Mouse (Mus musculus) intestine, postnatal 0 days (tissue): ENCODE measurements around the gene Pak6. TPM values are rescaled to one million over a fixed set of nuclear protein-coding genes. Genes with fewer than 3 reads are reported as not detected.

Source experiments
- ATAC-seq: fragments of 200-750 bp; cut with Nextera tagmentation; 2 replicates; pipeline ENCODE4 v1.8.0; 2017; ENCODE audit warnings: mild to moderate bottlenecking, moderate TSS enrichment, moderate library complexity
- H3K27ac ChIP-seq: fragments of 300-500 bp; sonication (generic); 2 replicates; pipeline ENCODE4 v1.5.1; 2014; ENCODE audit warnings: mild to moderate bottlenecking, low read depth, low read length, moderate library complexity
- H3K27me3 ChIP-seq: fragments of 300-500 bp; sonication (generic); replicated peaks from 2 replicates; pipeline ENCODE4 v1.6.1; 2014; ENCODE audit warnings: low read length, mixed read lengths; ENCODE audit not compliant: control insufficient read depth, insufficient read depth
- H3K36me3 ChIP-seq: fragments of 300-500 bp; sonication (generic); 2 replicates; pipeline ENCODE4 v1.6.1; 2014; ENCODE audit warnings: mild to moderate bottlenecking, moderate library complexity; ENCODE audit not compliant: control insufficient read depth, insufficient read depth
- H3K4me1 ChIP-seq: fragments of 300-500 bp; sonication (generic); replicated peaks from 2 replicates; pipeline ENCODE4 v1.6.1; 2014; ENCODE audit warnings: antibody characterized with exemption, low read length, mixed read lengths; ENCODE audit not compliant: control insufficient read depth, insufficient read depth
- H3K4me2 ChIP-seq: fragments of 300-500 bp; sonication (generic); replicated peaks from 2 replicates; pipeline ENCODE4 v1.6.1; 2014; ENCODE audit warnings: low read depth, mild to moderate bottlenecking, moderate library complexity
- H3K4me3 ChIP-seq: fragments of 300-500 bp; sonication (generic); 2 replicates; pipeline ENCODE4 v1.5.1; 2014; ENCODE audit warnings: low read depth, low read length
- H3K9ac ChIP-seq: fragments of 300-500 bp; sonication (generic); 2 replicates; pipeline ENCODE4 v1.6.1; 2014; ENCODE audit warnings: mild to moderate bottlenecking, low read depth, low read length
- H3K9me3 ChIP-seq: fragments of 300-500 bp; sonication (generic); 2 replicates; pipeline ENCODE4 v1.6.1; 2016; ENCODE audit warnings: mixed run types; ENCODE audit not compliant: control insufficient read depth
- CTCF ChIP-seq: sonication (generic); IDR thresholded peaks from 2 replicates; pipeline ENCODE4 v1.5.1; 2016; ENCODE audit warnings: low read depth, mild to moderate bottlenecking, control low read depth, antibody characterized with exemption, moderate library complexity
- WGBS: fragments of 180-500 bp; shearing (Covaris S2); extraction: QIAGEN DNeasy Blood & Tissue Kit; methylation state at CpG from one replicate; pipeline ENCODE4 v1.1.7; 2014; 5-methylcytosine and 5-hydroxymethylcytosine counted together
- polyA plus RNA-seq: library from polyadenylated mRNA; unstranded; fragments of >200 nt; fragmentation: Nextera tagmentation; extraction: Ambion mirVana; gene quantifications from 2 replicates; pipeline ENCODE4 v1.2.1, GENCODE M21; 2015

The Pak6 gene
- polyA plus RNA-seq, 1 experiment from 2014 or later, result 0.90 TPM

DNA sequence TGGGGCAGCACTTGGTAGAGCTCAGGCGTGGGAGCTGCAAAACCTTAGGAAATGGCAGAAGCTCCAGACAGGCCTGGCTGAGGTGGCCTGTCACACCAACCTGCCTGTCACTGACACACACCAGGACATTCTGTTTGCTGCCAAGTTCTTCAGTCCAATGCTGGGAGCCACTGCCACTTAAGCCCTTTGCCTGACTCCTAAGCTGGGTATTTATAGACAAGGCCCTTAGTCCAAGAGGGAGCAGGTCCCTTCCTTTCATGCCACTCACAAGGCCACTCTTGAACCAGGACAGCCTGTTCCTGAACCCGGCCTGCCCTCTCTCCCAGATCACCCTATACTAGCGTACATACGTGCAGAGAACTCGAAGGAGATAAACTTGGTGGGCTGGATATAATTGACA, 53.6 kb downstream of the Pak6 start:
- no peak overlapping the region for H3K4me3 ChIP-seq
- WGBS, result 82% methylated on average over 5 of the region's 5 CpGs

DNA sequence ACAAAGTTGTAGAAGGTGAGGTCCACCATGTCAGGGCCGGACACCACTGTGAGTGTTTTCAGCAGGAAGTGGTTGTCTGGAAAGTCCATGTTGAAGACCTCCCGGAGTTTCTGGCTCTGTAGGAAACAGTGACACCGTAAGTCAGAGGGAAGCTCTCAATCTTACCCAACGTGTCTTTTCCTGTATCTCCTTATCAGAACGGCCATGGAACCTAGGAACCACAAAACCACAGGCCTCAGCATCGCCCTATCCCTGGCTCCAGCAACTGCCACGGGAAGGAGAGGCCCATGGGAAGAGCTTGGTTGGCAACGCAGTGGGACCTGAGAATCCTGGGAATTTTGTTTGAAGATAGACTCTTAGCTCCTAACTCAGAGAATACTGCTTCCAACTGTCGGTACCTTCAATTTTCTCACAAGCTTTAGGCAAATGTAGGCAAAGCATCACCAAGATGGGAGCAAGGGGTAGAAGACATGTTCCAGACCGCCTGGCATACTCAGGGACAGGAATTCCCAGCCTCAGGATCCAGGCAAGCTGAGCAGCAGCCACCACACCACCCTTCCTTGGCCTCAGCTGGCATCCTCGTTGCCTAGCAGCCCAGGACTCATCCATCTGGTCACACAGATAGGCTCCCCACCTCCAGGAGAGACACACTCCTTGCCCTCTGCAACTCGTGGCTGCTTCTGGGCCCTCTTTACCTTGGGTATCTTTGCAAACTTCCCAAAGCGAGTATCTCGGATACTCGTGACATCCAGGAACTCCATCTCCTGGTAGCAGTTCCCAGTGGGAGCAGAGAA, 60.8 kb downstream of the Pak6 start:
- Histone ChIP-seq H3K4me1 (no peaks in the 10 kb centered on the region), H3K9ac (no peak overlapping the region), H3K4me3 (no peak overlapping the region), H3K27me3 (peaks cover 7% of the 10 kb centered on the region; the same call in 1 of the 2 replicates), H3K4me2 (no peak overlapping the region), H3K9me3 (no peaks in the 10 kb centered on the region), H3K36me3 (no peaks in the 10 kb centered on the region), H3K27ac (no peak overlapping the region)
- no peak for ATAC-seq
- WGBS, result 75% methylated on average over 15 of the region's 15 CpGs
- TF ChIP-seq CTCF, result no peak

More for the DNA sequence above, 53.6 kb downstream of the Pak6 start:
- no peak overlapping the region for H3K9ac ChIP-seq
- no peak overlapping the region for H3K27ac ChIP-seq
- H3K27me3 ChIP-seq, result peaks cover 16% of the 10 kb centered on the region
- TF ChIP-seq CTCF, result no peak
- no peaks in the 10 kb centered on the region for H3K9me3 ChIP-seq
- no peaks in the 10 kb centered on the region for H3K36me3 ChIP-seq
- no peak for ATAC-seq
- no peaks in the 10 kb centered on the region for H3K4me1 ChIP-seq
- H3K4me2 ChIP-seq, result no peak overlapping the region

DNA sequence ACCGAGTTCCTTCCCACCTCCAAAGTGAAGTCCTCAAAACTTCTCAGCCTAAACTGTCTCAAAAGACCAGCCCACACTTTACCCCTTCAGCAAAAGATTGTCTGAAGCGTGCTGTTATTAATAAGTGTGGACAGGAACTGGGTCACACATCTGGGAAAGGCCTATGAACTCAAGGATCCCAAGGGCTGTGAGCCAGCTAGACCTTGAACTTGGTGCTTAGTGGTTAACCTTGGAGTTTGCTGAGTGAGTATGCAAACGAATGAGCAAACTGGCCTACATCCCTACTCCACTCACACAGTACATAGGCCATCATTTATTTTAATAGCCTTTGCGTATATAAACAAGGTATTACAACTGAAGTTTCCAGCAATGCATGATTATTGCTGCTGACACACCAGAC, 62.4 kb downstream of the Pak6 start:
- 71% methylated on average over 4 of the region's 4 CpGs for WGBS
- no peak for TF ChIP-seq CTCF
- Histone ChIP-seq H3K4me3 (no peak overlapping the region), H3K9ac (no peak overlapping the region), H3K4me1 (no peaks in the 10 kb centered on the region), H3K27me3 (peaks cover 7% of the 10 kb centered on the region; the same call in 1 of the 2 replicates), H3K36me3 (no peaks in the 10 kb centered on the region), H3K27ac (no peak overlapping the region), H3K4me2 (no peak overlapping the region), H3K9me3 (no peaks in the 10 kb centered on the region)
- no peak for ATAC-seq

DNA sequence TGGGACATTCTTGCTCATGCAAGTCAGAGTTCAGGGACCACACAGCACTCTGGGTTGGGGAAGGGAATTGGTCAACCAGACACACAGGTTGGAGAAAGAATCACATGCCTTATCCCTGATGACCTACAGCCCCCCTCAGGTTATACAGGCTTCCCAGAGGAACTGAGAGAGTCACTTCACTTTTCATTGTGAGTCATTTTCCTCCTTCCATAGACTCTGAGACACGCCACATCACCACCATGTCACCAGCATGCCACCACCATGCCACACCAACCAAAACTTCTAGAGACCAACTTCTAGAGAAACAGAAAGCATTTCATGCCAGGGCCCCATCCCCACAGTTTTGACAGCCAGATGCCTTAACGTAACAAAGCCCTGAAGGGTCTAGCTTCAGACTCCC, 63.8 kb downstream of the Pak6 start:
- Histone ChIP-seq H3K27ac (no peak overlapping the region), H3K9ac (no peak overlapping the region), H3K36me3 (no peaks in the 10 kb centered on the region), H3K27me3 (peaks cover 4% of the 10 kb centered on the region; the same call in 1 of the 2 replicates), H3K4me1 (no peaks in the 10 kb centered on the region), H3K4me2 (no peak overlapping the region), H3K9me3 (no peaks in the 10 kb centered on the region), H3K4me3 (no peak overlapping the region)
- no peak for TF ChIP-seq CTCF
- WGBS, result 93% methylated on average over 2 of the region's 2 CpGs
- ATAC-seq, result no peak

DNA sequence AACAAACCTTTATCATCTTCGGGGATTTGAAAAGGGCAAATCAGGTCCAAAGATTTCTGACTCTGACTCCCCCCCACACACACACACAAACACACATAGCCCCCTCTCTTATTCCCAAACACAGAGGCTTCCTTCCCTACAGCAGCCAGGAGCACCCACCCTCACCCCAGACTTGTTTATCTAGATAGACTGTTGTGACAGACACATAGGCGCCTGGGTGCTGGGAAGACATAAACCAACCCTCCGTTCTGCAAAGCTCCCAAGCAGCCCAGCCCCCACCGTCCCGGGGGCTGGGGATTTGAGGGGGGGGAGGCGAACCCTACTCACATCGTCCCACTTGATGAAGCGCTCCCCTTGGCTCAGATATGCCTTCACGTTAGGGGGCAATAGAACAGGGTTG, 64.8 kb downstream of the Pak6 start:
- Histone ChIP-seq H3K9ac (no peak overlapping the region), H3K27me3 (peaks cover 4% of the 10 kb centered on the region; the same call in 1 of the 2 replicates), H3K27ac (peak overlapping the region; percentile 28; the same call in 1 of the 2 replicates), H3K4me3 (no peak overlapping the region), H3K36me3 (no peaks in the 10 kb centered on the region), H3K4me1 (no peaks in the 10 kb centered on the region), H3K4me2 (peak overlapping the region; percentile 44), H3K9me3 (no peaks in the 10 kb centered on the region)
- TF ChIP-seq CTCF, result no peak
- ATAC-seq, result no peak; the same call in 1 of the 2 replicates
- 22% methylated on average over 9 of the region's 9 CpGs for WGBS

DNA sequence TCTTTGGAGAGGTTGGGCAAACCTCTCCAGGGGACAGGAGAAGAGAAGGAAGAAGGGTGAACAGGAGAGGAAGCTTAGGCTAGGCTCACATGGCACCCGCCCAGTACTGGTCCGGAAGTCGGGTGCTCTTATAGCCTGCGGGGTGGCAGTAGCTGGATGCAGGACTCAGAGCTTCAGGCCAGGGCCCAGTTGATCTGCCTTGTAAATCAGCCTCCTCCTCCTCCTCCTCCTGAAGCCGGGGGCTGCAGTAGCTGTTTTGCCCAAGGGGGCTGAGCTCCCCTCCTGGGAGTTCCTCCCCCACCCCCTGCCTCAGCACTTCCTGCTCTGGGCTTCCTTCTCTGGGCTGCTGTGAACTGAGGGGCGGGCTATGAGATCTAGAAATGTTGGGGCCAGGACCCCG, 65.2 kb downstream of the Pak6 start, which contains the start of gene Plcb2:
Gene Plcb2 (minus strand): TSS at position 102 of the 400 bp plus-strand sequence.
- no peak; the same call in 1 of the 2 replicates for ATAC-seq

More for the DNA sequence above, 65.2 kb downstream of the Pak6 start, which contains the start of gene Plcb2:
- 22% methylated on average over 6 of the region's 7 CpGs for WGBS
- H3K36me3 ChIP-seq, result no peaks in the 10 kb centered on the region
- H3K4me3 ChIP-seq, result no peak within 1 kb of the TSS
- no peaks in the 10 kb centered on the region for H3K9me3 ChIP-seq
- no peak for TF ChIP-seq CTCF
- H3K4me1 ChIP-seq, result no peaks in the 10 kb centered on the region
- H3K4me2 ChIP-seq, result peak within 1 kb of the TSS; percentile 44
- peak within 1 kb of the TSS; percentile 28 for H3K27ac ChIP-seq
- H3K9ac ChIP-seq, result no peak within 1 kb of the TSS
- H3K27me3 ChIP-seq, result peaks cover 4% of the 10 kb centered on the region; the same call in 1 of the 2 replicates
